Mouse (Mus musculus) stomach, postnatal 0 days (tissue): Measurements from ENCODE around the gene Rab14. TPM values are rescaled to one million over a fixed set of nuclear protein-coding genes. Genes with fewer than 3 reads are reported as not detected.
A peak's percentile ranks its signal among the peaks of the same experiment; 100 is the strongest.

ENCODE experiments used
- ATAC-seq: fragments of 200-750 bp; cut with Nextera tagmentation; 2 replicates; pipeline ENCODE4 v1.8.0; 2017; ENCODE audit not compliant: low FRiP score, low TSS enrichment
- DNase-seq: peaks from one replicate; pipeline ENCODE4 v3.0.0-alpha.2; 2016; ENCODE audit warnings: low spot score
- H3K27ac ChIP-seq: fragments of 300-500 bp; sonication (generic); replicated peaks from 2 replicates; pipeline ENCODE4 v1.5.1; 2014; ENCODE audit warnings: mild to moderate bottlenecking, control low read depth
- H3K27me3 ChIP-seq: fragments of 300-500 bp; sonication (generic); 2 replicates; pipeline ENCODE4 v1.6.1; 2014; ENCODE audit warnings: low read length; ENCODE audit not compliant: control insufficient read depth, insufficient read depth
- H3K36me3 ChIP-seq: fragments of 300-500 bp; sonication (generic); 2 replicates; pipeline ENCODE4 v1.6.1; 2014; ENCODE audit warnings: low read length, mixed read lengths; ENCODE audit not compliant: control insufficient read depth, insufficient read depth
- H3K4me1 ChIP-seq: fragments of 300-500 bp; sonication (generic); replicated peaks from 2 replicates; pipeline ENCODE4 v1.6.1; 2014; ENCODE audit warnings: antibody characterized with exemption; ENCODE audit not compliant: control insufficient read depth, insufficient read depth
- H3K4me2 ChIP-seq: fragments of 300-500 bp; sonication (generic); replicated peaks from 2 replicates; pipeline ENCODE4 v1.6.1; 2014; ENCODE audit warnings: low read depth, mild to moderate bottlenecking, control low read depth, moderate library complexity
- H3K4me3 ChIP-seq: fragments of 300-500 bp; sonication (generic); 2 replicates; pipeline ENCODE4 v1.5.1; 2014; ENCODE audit warnings: low read depth, low read length, control low read depth
- H3K9ac ChIP-seq: fragments of 300-500 bp; sonication (generic); 2 replicates; pipeline ENCODE4 v1.6.1; 2014; ENCODE audit warnings: mild to moderate bottlenecking, low read length, control low read depth, mixed read lengths
- H3K9me3 ChIP-seq: fragments of 300-500 bp; sonication (generic); 2 replicates; pipeline ENCODE4 v1.6.1; 2016; ENCODE audit warnings: low read length; ENCODE audit not compliant: control insufficient read depth
- CTCF ChIP-seq: IDR thresholded peaks from 2 replicates; pipeline ENCODE4 v1.5.1; 2016; ENCODE audit warnings: antibody characterized with exemption, low read depth, mild to moderate bottlenecking, moderate library complexity
- EP300 ChIP-seq: optimal IDR thresholded peaks from 2 replicates; pipeline ENCODE3; 2016; ENCODE audit warnings: antibody characterized with exemption
- WGBS: fragments of 180-500 bp; shearing (Covaris S2); extraction: QIAGEN DNeasy Blood & Tissue Kit; methylation state at CpG from one replicate; pipeline ENCODE4 v1.1.7; 2014; 5-methylcytosine and 5-hydroxymethylcytosine counted together
- polyA plus RNA-seq: library from polyadenylated mRNA; unstranded; fragments of >200 nt; fragmentation: Nextera tagmentation; extraction: Ambion mirVana; gene quantifications from 2 replicates; pipeline ENCODE4 v1.2.1, GENCODE M21; 2015

The Rab14 gene
- polyA plus RNA-seq, 1 experiment from 2014 or later = 350 TPM

DNA sequence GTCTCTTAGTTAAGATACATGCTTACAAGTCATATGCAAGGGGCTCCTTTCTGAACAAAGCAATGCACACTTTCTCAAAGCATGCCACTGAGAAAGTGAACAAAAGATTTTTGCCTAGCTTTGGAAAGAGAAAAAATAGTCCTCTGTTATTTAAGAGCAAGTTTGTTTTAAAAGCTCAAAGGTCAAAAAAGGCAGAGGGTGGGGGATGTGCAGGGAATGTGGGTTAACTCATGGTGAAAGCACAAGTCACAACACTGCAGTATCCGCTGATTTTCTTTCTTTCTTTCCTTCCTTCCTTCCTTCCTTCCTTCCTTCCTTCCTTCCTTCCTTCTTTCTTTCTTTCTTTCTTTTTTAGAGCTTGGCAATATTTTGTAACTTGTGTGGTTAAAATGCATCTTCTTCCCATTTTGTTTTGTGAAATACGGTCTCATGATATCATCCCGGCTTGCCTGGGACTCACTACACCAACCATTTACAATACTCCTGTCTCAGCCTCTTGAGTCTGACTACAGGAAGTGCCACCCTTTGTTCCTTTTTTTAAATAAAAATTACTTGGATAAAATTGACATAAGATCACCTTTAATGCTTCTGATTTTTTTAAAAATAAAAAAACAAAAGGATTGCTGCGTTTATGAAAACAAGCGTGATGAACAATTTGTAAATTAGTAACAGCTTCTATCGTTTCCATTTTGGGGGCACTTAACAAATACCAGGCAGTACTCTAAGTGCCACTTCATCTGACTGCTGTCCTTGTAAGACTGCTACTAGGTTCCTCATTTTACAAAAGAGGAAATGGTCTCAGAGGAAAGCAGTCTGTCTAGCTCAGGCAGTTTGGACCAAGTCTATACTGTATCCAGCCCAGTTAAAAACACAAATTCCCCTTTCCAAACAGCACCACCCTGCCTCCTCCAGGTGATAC, 5.0 kb downstream of the Rab14 start:
- ATAC-seq (no peak), DNase-seq (no peak)
- Histone ChIP-seq H3K9ac (no peak overlapping the region), H3K9me3 (no peaks in the 10 kb centered on the region), H3K36me3 (no peaks in the 10 kb centered on the region), H3K27me3 (no peaks in the 10 kb centered on the region), H3K4me3 (no peak overlapping the region), H3K4me1 (0 out of 2 replicates have a peak, but pooled peaks cover 2% of the 10 kb centered on the region), H3K4me2 (no peak overlapping the region), H3K27ac (no peak overlapping the region)
- WGBS = 63% methylated on average over 6 of the region's 6 CpGs
- no peak for TF ChIP-seq EP300
- no peak for TF ChIP-seq CTCF

DNA sequence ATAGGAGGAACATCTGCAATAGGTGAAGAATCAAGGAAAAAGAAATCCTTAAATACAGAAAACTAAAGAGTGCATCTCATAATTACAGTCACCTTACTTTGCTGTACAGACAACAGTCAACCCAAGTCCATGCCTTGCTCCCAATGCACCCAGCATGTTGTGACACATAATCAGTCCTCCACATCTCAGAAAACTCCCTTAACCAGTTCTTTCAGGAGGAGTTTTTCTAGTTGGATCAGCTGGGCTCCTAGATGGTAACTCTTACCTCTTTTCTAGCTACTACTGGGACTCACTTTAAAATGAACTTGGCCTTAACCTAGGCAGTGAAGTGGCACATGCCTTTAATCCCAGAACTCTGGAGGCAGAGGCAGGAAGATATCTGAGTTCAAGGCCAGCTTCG, 6.9 kb downstream of the Rab14 start:
- Histone ChIP-seq H3K9ac (no peak overlapping the region), H3K27me3 (no peaks in the 10 kb centered on the region), H3K4me2 (no peak overlapping the region), H3K36me3 (0 out of 2 replicates have a peak, but pooled peaks cover 2% of the 10 kb centered on the region), H3K4me3 (no peak overlapping the region), H3K27ac (0 out of 2 replicates have a peak overlapping the region, but pooled peaks have one; percentile 8), H3K4me1 (0 out of 2 replicates have a peak, but pooled peaks cover 2% of the 10 kb centered on the region), H3K9me3 (no peaks in the 10 kb centered on the region)
- WGBS = 74% methylated on average over 1 of the region's 1 CpGs
- TF ChIP-seq CTCF (no peak), EP300 (peak; percentile 48)
- no peak for DNase-seq
- ATAC-seq = no peak

DNA sequence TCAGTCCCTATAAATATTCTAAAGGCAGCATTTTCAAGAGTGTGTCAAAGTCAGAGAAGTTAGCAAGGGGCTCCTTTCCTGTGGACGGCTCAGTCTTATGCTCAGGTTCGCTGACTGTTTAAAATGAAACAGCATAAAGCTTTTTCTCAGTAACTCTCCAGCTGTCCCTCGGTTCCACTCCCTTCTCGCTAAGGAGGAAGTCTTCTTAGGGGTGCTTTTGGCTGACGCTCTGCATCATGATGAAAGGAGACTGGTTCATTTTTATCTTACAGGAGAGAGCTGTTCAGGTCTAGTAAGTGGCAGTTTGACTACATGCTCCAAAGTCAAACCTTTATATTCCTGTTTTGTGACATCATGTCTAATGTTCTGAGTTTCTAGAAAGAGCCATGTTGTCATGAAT, 12.0 kb downstream of the Rab14 start:
- ATAC-seq (no peak), DNase-seq (no peak)
- no peak for TF ChIP-seq EP300
- no peak for TF ChIP-seq CTCF

DNA sequence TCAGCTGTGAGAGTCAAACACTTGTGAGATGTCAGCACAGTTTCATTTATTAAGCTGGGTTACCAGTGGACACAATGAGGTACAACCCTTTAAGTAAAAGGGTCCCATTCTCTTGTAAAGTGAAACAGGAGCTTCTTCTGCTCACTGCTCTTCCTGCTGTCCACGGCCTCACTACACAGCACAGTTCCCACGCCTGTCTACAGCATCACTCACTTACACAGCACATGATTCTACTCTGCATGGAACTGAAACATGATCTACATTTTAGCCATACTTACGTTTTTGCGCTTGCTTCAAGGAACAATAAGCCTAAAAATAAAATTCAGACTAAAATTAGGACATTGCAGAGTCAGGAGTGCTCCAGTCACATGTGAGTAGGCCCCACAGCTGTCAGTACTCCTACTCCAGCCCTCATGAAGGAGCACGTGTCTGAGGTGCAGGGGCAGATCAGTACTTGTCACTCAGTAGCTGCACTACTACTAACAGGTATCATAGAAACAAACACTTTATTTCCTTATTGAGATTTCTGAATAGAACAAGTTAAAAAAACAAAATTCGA, 17.7 kb downstream of the Rab14 start:
- peaks cover 9% of the 10 kb centered on the region for H3K36me3 ChIP-seq
- DNase-seq = no peak
- ATAC-seq = no peak; the same call in 1 of the 2 replicates

More for the DNA sequence above, 12.0 kb downstream of the Rab14 start:
- Histone ChIP-seq H3K4me1 (no peaks in the 10 kb centered on the region), H3K9ac (no peak overlapping the region), H3K4me2 (no peak overlapping the region), H3K4me3 (no peak overlapping the region), H3K27ac (no peak overlapping the region), H3K27me3 (no peaks in the 10 kb centered on the region), H3K9me3 (no peaks in the 10 kb centered on the region), H3K36me3 (peaks cover 5% of the 10 kb centered on the region; the same call in 1 of the 2 replicates)
- 80% methylated on average over 5 of the region's 5 CpGs for WGBS

DNA sequence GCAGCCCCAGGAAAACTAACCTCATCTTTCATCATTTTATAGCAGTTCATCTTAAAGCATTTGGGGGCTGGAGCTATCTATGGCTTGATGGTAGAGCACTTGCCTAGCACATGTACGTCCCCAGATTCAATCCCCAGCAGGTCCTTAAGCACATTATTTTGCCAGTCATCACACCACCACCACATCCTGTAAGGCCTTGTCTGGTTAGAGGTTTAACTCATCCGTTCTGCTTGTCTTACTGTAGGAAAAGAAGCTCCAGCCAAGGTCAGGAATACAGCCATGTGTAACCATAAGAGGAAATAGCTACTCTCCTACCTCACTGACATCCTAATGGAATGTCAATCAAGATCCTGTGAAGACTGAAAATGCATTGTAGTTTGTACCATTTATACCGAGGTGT, 22.8 kb downstream of the Rab14 start:
- ATAC-seq (no peak), DNase-seq (no peak)
- Histone ChIP-seq H3K4me2 (no peak overlapping the region), H3K4me1 (no peaks in the 10 kb centered on the region), H3K4me3 (no peak overlapping the region), H3K27me3 (no peaks in the 10 kb centered on the region), H3K9me3 (no peaks in the 10 kb centered on the region), H3K9ac (no peak overlapping the region), H3K27ac (no peak overlapping the region), H3K36me3 (peaks cover 29% of the 10 kb centered on the region)
- 80% methylated on average over 3 of the region's 3 CpGs for WGBS
- no peak for TF ChIP-seq EP300
- TF ChIP-seq CTCF = no peak

More for the DNA sequence above, 17.7 kb downstream of the Rab14 start:
- no peak for TF ChIP-seq EP300
- no peak for TF ChIP-seq CTCF
- Histone ChIP-seq H3K27me3 (no peaks in the 10 kb centered on the region), H3K9me3 (no peaks in the 10 kb centered on the region), H3K9ac (no peak overlapping the region), H3K4me3 (no peak overlapping the region), H3K4me2 (no peak overlapping the region), H3K27ac (no peak overlapping the region), H3K4me1 (no peaks in the 10 kb centered on the region)
- WGBS = 81% methylated on average over 6 of the region's 6 CpGs
